Mouse (Mus musculus) C2C12 (cell line): ENCODE results near the gene Slc25a48. TPM values are rescaled to one million over a fixed set of nuclear protein-coding genes. Genes with fewer than 3 reads are reported as not detected.

Experiments used
- H3K27me3 ChIP-seq: one replicate; pipeline ENCODE4 v1.6.1; 2011; ENCODE audit not compliant: control insufficient read depth, insufficient read depth, insufficient read length
- H3K36me3 ChIP-seq: one replicate; pipeline ENCODE4 v1.6.1; 2011; ENCODE audit not compliant: control insufficient read depth, insufficient read depth
- H3K4me3 ChIP-seq: one replicate; pipeline ENCODE4 v1.5.1; 2011; ENCODE audit warnings: mild to moderate bottlenecking, control low read depth; ENCODE audit not compliant: poor library complexity, insufficient read depth, severe bottlenecking
- H3K79me2 ChIP-seq: one replicate; pipeline ENCODE4 v1.6.1; 2011; ENCODE audit not compliant: control insufficient read depth, insufficient read depth
- H3K79me3 ChIP-seq: one replicate; pipeline ENCODE4 v1.6.1; 2011; ENCODE audit warnings: low read depth, control low read depth
- H3ac ChIP-seq: one replicate; pipeline ENCODE3; 2011; ENCODE audit warnings: low read depth; ENCODE audit not compliant: control insufficient read depth, insufficient read length
- CEBPB ChIP-seq: IDR thresholded peaks from one replicate; pipeline ENCODE4 v1.6.1; 2011; ENCODE audit warnings: low read depth, mild to moderate bottlenecking, control low read depth, moderate library complexity
- CTCF ChIP-seq: IDR thresholded peaks from one replicate; pipeline ENCODE4 v1.5.1; 2011; ENCODE audit not compliant: control insufficient read depth, insufficient read depth, insufficient read length
- FOSL1 ChIP-seq: IDR thresholded peaks from one replicate; pipeline ENCODE4 v1.8.0; 2011; ENCODE audit warnings: mild to moderate bottlenecking, low read length; ENCODE audit not compliant: poor library complexity, insufficient read depth, severe bottlenecking
- MAX ChIP-seq: IDR thresholded peaks from one replicate; pipeline ENCODE4 v1.6.1; 2011; ENCODE audit warnings: mild to moderate bottlenecking, control low read depth
- MYOD1 ChIP-seq: IDR thresholded peaks from one replicate; pipeline ENCODE4 v1.6.1; 2011; ENCODE audit warnings: low read depth; ENCODE audit not compliant: control insufficient read depth, insufficient read length
- MYOG ChIP-seq: IDR thresholded peaks from one replicate; pipeline ENCODE4 v1.6.1; 2011; ENCODE audit not compliant: control insufficient read depth, insufficient read length; ENCODE audit errors: extremely low read depth
- USF1 ChIP-seq: IDR thresholded peaks from one replicate; pipeline ENCODE4 v1.6.1; 2011; ENCODE audit warnings: low read depth, mild to moderate bottlenecking, control low read depth, moderate library complexity
- long read RNA-seq, 2 experiments: library from polyadenylated mRNA; unstranded; transcript quantifications; one replicate each; pipeline ENCODE4 v2.0.0; 2019 to 2020
- polyA plus RNA-seq: library from polyadenylated mRNA; unstranded; fragments of >200 nt; fragmentation: generic; extraction: Trizol; gene quantifications from one replicate; pipeline ENCODE4 v1.2.1, GENCODE M21; 2012; ENCODE audit warnings: missing spikeins

Slc25a48 gene
- 0.05 TPM for polyA plus RNA-seq
- long read RNA-seq, experiment 1, result 0 reads
- long read RNA-seq, experiment 2, partial matches to known transcripts, result 0 of 1 reads
- long read RNA-seq, experiment 2, other reads (novel, unspliced or antisense), result 1 of 1 reads

DNA sequence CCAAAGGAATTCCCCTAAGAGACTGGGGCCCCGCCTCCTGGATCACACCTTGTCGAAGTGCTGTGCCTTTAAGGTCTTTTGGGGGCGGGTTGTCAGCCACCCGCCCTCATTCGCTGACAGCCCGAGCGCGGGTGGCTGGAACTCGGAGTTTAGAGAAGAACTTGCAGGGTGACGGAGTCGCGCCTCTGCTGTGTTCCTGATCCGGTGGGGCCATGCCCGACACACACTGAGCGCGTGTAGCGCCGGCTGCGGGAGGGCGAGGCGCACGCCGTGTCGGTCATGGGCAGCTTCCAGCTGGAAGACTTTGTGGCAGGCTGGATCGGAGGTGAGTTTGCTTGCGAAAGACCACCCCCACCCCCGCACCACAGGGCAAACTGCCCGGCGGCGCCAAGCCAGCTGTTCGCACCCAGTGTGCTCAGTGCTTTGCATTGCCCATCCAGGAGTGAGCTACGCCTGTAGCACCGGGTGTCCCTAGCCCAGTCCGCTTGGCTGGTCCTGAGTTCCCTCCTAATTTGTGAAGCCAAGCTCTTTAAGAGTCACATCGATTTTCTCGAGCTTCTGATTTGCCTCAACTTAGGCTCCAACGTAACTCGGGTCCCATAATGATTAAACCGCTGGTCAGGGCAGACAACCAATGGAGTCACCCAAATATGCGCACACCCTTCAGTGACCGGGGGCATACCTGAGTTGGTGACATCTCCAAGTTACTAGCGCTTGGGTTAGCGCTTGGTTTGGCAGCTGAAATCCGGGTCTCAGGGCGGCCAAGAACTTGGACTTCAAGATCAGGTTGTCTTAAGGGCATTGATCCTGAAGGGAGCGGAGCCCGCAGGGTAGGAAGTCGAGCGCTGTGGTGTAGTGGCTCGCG lies at the start of gene Slc25a48:
TSS of gene Slc25a48 (plus strand) at position 145 of the 865 bp plus-strand sequence.
- Histone ChIP-seq H3K4me3 (no peak within 1 kb of the TSS), H3K27me3 (peaks cover 41% of the 10 kb centered on the region), H3ac (no peak within 1 kb of the TSS), H3K79me2 (no peaks in the 10 kb centered on the region), H3K79me3 (no peaks in the 10 kb centered on the region), H3K36me3 (no peaks in the 10 kb centered on the region)
- TF ChIP-seq CTCF (no peak), USF1 (no peak), MYOG (no peak), FOSL1 (no peak), CEBPB (no peak), MYOD1 (no peak), MAX (no peak)

- H3K27me3 ChIP-seq, result peaks cover 3% of the 10 kb centered on the region
- no peak overlapping the region for H3K4me3 ChIP-seq
- no peaks in the 10 kb centered on the region for H3K36me3 ChIP-seq
- TF ChIP-seq MYOD1 (no peak), FOSL1 (no peak), USF1 (no peak), CEBPB (no peak), MAX (no peak), MYOG (no peak), CTCF (no peak)
- no peaks in the 10 kb centered on the region for H3K79me2 ChIP-seq
- H3K79me3 ChIP-seq, result no peaks in the 10 kb centered on the region
- H3ac ChIP-seq, result no peak overlapping the region
These were observed 40.6 kb upstream of the Slc25a48 start for GRCm38 (mm10) chr13:56397572-56397971.

DNA sequence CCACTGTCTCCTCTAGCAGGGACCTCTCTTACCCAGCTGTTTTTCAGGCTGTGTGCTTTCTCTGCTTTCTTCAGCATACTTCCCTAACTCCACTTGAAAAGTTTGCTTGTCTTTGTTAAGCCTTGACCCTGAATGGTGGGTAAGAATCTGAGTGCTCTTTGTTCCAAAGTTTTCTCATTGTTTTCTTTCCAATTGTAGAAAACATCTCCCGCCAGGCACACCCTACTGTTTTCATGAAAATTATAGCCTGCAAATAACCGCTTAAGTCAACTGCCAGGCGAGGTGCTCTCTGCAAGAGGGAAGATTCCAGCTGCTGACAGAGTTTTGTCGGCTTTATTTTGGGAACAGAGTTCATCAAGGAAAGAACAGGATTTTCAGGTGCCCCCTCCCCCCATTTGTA lies 37.0 kb upstream of the Slc25a48 start:
- TF ChIP-seq MAX (no peak), MYOG (no peak), MYOD1 (no peak), CEBPB (no peak), CTCF (no peak), USF1 (no peak), FOSL1 (no peak)
- H3K79me2 ChIP-seq, result no peaks in the 10 kb centered on the region
- no peaks in the 10 kb centered on the region for H3K79me3 ChIP-seq
- no peak overlapping the region for H3ac ChIP-seq
- peaks cover 3% of the 10 kb centered on the region for H3K27me3 ChIP-seq
- no peak overlapping the region for H3K4me3 ChIP-seq
- no peaks in the 10 kb centered on the region for H3K36me3 ChIP-seq

GRCm38 (mm10) chr13:56403381-56404086 lies 34.6 kb upstream of the Slc25a48 start:
- no peaks in the 10 kb centered on the region for H3K79me2 ChIP-seq
- H3K36me3 ChIP-seq, result no peaks in the 10 kb centered on the region
- no peak overlapping the region for H3K4me3 ChIP-seq
- TF ChIP-seq FOSL1, result no peak
- no peak for TF ChIP-seq CEBPB
- TF ChIP-seq USF1, result no peak
- no peak for TF ChIP-seq MYOD1
- no peak for TF ChIP-seq MAX
- TF ChIP-seq CTCF, result no peak
- TF ChIP-seq MYOG, result no peak
- no peak overlapping the region for H3ac ChIP-seq
- H3K27me3 ChIP-seq, result peaks cover 3% of the 10 kb centered on the region
- no peaks in the 10 kb centered on the region for H3K79me3 ChIP-seq

DNA sequence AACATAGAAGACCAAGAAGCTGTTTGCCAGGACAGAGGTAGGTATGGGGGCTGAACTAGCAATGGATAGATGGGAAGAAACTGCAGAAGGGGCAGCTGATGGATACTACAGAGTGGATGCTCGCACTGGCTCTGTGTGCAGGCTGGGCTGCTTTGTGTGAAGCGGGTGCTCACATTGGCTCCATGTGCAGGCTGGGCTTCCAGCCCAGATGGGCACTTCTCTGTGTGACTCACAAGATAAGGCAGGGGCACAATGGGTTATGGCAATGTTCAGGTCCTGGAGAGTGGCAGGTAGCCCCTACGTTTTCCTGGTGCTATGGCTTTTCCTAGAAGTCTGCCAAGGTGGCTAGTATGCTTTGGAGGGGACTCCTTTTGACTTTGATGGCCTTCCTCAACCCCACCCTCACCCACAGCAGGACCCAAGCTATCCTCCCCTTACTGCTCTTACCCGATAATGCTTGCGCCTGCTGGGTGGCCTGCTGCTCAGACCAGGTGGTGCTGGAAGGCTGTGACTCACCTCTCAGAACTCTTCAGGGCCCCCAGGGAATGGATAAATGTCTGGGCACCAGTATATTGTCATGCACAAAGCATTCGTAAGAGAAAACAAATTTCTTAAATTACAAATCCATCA lies 33.5 kb upstream of the Slc25a48 start:
- Histone ChIP-seq H3ac (no peak overlapping the region), H3K4me3 (no peak overlapping the region), H3K36me3 (no peaks in the 10 kb centered on the region), H3K79me2 (no peaks in the 10 kb centered on the region), H3K27me3 (peaks cover 3% of the 10 kb centered on the region), H3K79me3 (no peaks in the 10 kb centered on the region)
- TF ChIP-seq FOSL1 (no peak), MYOD1 (no peak), USF1 (no peak), MYOG (no peak), MAX (no peak), CTCF (no peak), CEBPB (no peak)
